Mouse (Mus musculus) E14TG2a.4 (cell line): ENCODE measurements around the gene Cbl.

Source experiments
- CTCF ChIP-seq: conservative IDR thresholded peaks from 2 replicates; pipeline ENCODE4 v1.5.1; 2014; ENCODE audit warnings: low read length
- NANOG ChIP-seq: IDR thresholded peaks from 2 replicates; pipeline ENCODE4 v1.6.1; 2014; ENCODE audit warnings: borderline replicate concordance, low read length, mixed read lengths
- POU5F1 ChIP-seq: IDR thresholded peaks from 2 replicates; pipeline ENCODE4 v1.6.1; 2014; ENCODE audit warnings: low read length, borderline replicate concordance

DNA sequence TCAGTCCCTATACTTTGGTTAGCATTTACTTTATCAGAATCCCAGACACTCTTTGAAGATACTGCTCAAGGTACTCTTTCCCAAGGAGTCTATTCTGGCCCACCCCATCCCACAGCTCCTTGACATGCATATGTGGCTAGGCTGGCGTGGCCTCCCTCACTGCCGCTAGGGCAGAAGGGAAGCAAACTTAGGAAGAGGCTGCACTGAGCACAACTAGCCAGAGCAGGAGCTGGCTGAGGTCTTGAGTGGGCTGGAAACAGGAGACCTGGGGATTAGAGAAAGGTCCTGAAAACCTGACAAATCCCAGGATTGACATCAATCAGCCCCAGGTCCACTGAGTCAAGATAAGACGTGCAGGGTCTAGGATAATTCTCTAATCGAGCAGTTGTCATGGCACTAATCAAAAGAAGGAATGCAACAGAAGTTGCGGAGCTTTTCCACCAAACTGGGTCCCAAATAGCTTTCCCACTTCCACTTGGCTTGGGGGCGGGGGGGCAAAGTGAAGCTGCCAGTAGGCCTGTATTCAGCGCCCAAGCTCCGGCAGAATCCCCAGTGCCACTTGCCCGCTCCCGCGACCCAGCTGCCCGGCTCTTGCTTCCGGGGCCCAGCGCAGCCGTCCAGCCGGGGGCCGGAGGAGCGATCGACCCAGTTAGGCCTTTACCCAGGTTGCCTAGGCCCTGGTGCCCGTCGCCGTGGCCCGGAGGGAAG, 33.6 kb upstream of the Cbl start:
- TF ChIP-seq CTCF, result no peak
- no peak for TF ChIP-seq POU5F1
- no peak for TF ChIP-seq NANOG
